Mouse (Mus musculus): Measurements from ENCODE around the gene Tigar. TPM values are rescaled to one million over a fixed set of nuclear protein-coding genes. Genes with fewer than 3 reads are reported as not detected.
A peak's percentile ranks its signal among the peaks of the same experiment; 100 is the strongest.

Tigar gene
- polyA plus RNA-seq, 1 experiment from 2014 or later, result 8.3 TPM

- Histone ChIP-seq H3K27ac (peak overlapping the region; percentile 66; the same call in 1 of the 2 replicates), H3K4me3 (peak overlapping the region; percentile 60), H3K36me3 (no peaks in the 10 kb centered on the region), H3K27me3 (peaks cover 49% of the 10 kb centered on the region), H3K4me1 (peaks cover 49% of the 10 kb centered on the region), H3K4me2 (replicated peaks) (peak overlapping the region; percentile 89), H3K9ac (peak overlapping the region; percentile 79), H3K9me3 (replicated peaks) (no peaks in the 10 kb centered on the region)
- ATAC-seq (ENCODE audit: low FRiP score), result 0 out of 2 replicates have a peak, but pooled peaks have one; percentile 4
- under 1% methylated on average over 30 of the region's 30 CpGs for WGBS
Observed at GRCm38 (mm10) chr6:127149303-127149943, 40.1 kb upstream of the Tigar start.

- Histone ChIP-seq H3K36me3 (no peaks in the 10 kb centered on the region), H3K9ac (peak overlapping the region; percentile 79), H3K27ac (no peak overlapping the region), H3K27me3 (peaks cover 42% of the 10 kb centered on the region), H3K4me3 (peak overlapping the region; percentile 60), H3K4me1 (peaks cover 47% of the 10 kb centered on the region), H3K9me3 (replicated peaks) (no peaks in the 10 kb centered on the region), H3K4me2 (replicated peaks) (peak overlapping the region; percentile 89)
- no peak for ATAC-seq (ENCODE audit: low FRiP score)
- WGBS, result 2% methylated on average over 20 of the region's 20 CpGs
Observed at GRCm38 (mm10) chr6:127148526-127149302, 39.4 kb upstream of the Tigar start.

GRCm38 (mm10) chr6:127147665-127148064 is 38.3 kb upstream of the Tigar start:
- Histone ChIP-seq H3K9me3 (replicated peaks) (no peaks in the 10 kb centered on the region), H3K4me2 (replicated peaks) (peak overlapping the region; percentile 89; the same call in 1 of the 2 replicates), H3K27me3 (peaks cover 32% of the 10 kb centered on the region), H3K9ac (no peak overlapping the region), H3K27ac (no peak overlapping the region), H3K4me3 (no peak overlapping the region), H3K36me3 (no peaks in the 10 kb centered on the region), H3K4me1 (peaks cover 37% of the 10 kb centered on the region)
- WGBS, result 0% methylated on average over 4 of the region's 4 CpGs
- ATAC-seq (ENCODE audit: low FRiP score), result peak; percentile 21; the same call in 1 of the 2 replicates

- Histone ChIP-seq H3K4me1 (peaks cover 29% of the 10 kb centered on the region), H3K27me3 (peaks cover 19% of the 10 kb centered on the region)
Observed at GRCm38 (mm10) chr6:127146322-127146947, 37.1 kb upstream of the Tigar start.

GRCm38 (mm10) chr6:127145464-127146190 is 36.3 kb upstream of the Tigar start:
- Histone ChIP-seq H3K4me3 (no peak overlapping the region), H3K27ac (no peak overlapping the region), H3K9me3 (replicated peaks) (no peaks in the 10 kb centered on the region), H3K4me1 (peaks cover 21% of the 10 kb centered on the region), H3K4me2 (replicated peaks) (no peak overlapping the region), H3K9ac (0 out of 2 replicates have a peak overlapping the region, but pooled peaks have one; percentile 23), H3K36me3 (peaks cover 2% of the 10 kb centered on the region; the same call in 1 of the 2 replicates), H3K27me3 (peaks cover 13% of the 10 kb centered on the region)
- WGBS, result 82% methylated on average over 20 of the region's 20 CpGs
- ATAC-seq (ENCODE audit: low FRiP score), result no peak

More at GRCm38 (mm10) chr6:127146322-127146947, 37.1 kb upstream of the Tigar start:
- Histone ChIP-seq H3K36me3 (no peaks in the 10 kb centered on the region), H3K9ac (0 out of 2 replicates have a peak overlapping the region, but pooled peaks have one; percentile 23), H3K4me3 (no peak overlapping the region), H3K4me2 (replicated peaks) (no peak overlapping the region), H3K27ac (no peak overlapping the region), H3K9me3 (replicated peaks) (no peaks in the 10 kb centered on the region)
- ATAC-seq (ENCODE audit: low FRiP score), result no peak
- WGBS, result 90% methylated on average over 3 of the region's 3 CpGs

GRCm38 (mm10) chr6:127143576-127144288 is 34.4 kb upstream of the Tigar start:
- no peaks in the 10 kb centered on the region for H3K9me3 ChIP-seq (replicated peaks)
- no peak overlapping the region for H3K4me2 ChIP-seq (replicated peaks)
- peaks cover 8% of the 10 kb centered on the region; the same call in 1 of the 2 replicates for H3K36me3 ChIP-seq
- ATAC-seq (ENCODE audit: low FRiP score), result no peak
- no peak overlapping the region for H3K27ac ChIP-seq
- WGBS, result 82% methylated on average over 7 of the region's 7 CpGs
- no peaks in the 10 kb centered on the region for H3K27me3 ChIP-seq
- H3K9ac ChIP-seq, result no peak overlapping the region
- no peak overlapping the region for H3K4me3 ChIP-seq
- H3K4me1 ChIP-seq, result peaks cover 8% of the 10 kb centered on the region

GRCm38 (mm10) chr6:127143124-127143520 is 33.8 kb upstream of the Tigar start:
- Histone ChIP-seq H3K36me3 (peaks cover 9% of the 10 kb centered on the region), H3K27ac (no peak overlapping the region), H3K4me2 (replicated peaks) (no peak overlapping the region), H3K4me1 (peaks cover 8% of the 10 kb centered on the region), H3K9me3 (replicated peaks) (no peaks in the 10 kb centered on the region), H3K4me3 (no peak overlapping the region), H3K27me3 (no peaks in the 10 kb centered on the region), H3K9ac (no peak overlapping the region)
- ATAC-seq (ENCODE audit: low FRiP score), result no peak
- WGBS, result 80% methylated on average over 10 of the region's 10 CpGs

GRCm38 (mm10) chr6:127142154-127143123 is 33.1 kb upstream of the Tigar start:
- peaks cover 8% of the 10 kb centered on the region; the same call in 1 of the 2 replicates for H3K4me1 ChIP-seq
- peak overlapping the region; percentile 19; the same call in 1 of the 2 replicates for H3K4me2 ChIP-seq (replicated peaks)
- H3K9ac ChIP-seq, result no peak overlapping the region
- no peaks in the 10 kb centered on the region for H3K27me3 ChIP-seq
- H3K4me3 ChIP-seq, result no peak overlapping the region
- ATAC-seq (ENCODE audit: low FRiP score), result peak; percentile 30; the same call in 1 of the 2 replicates
- H3K36me3 ChIP-seq, result peaks cover 12% of the 10 kb centered on the region
- no peak overlapping the region for H3K27ac ChIP-seq
- H3K9me3 ChIP-seq (replicated peaks), result no peaks in the 10 kb centered on the region
- WGBS, result 33% methylated on average over 9 of the region's 10 CpGs

- no peak overlapping the region for H3K4me3 ChIP-seq
- no peak overlapping the region for H3K9ac ChIP-seq
- no peak overlapping the region for H3K4me2 ChIP-seq (replicated peaks)
- H3K27me3 ChIP-seq, result no peaks in the 10 kb centered on the region
- peaks cover 11% of the 10 kb centered on the region; the same call in 1 of the 2 replicates for H3K4me1 ChIP-seq
- no peaks in the 10 kb centered on the region for H3K9me3 ChIP-seq (replicated peaks)
- ATAC-seq (ENCODE audit: low FRiP score), result no peak
- peaks cover 21% of the 10 kb centered on the region for H3K36me3 ChIP-seq
- no peak overlapping the region for H3K27ac ChIP-seq
- WGBS, result 91% methylated on average over 11 of the region's 11 CpGs
Observed at GRCm38 (mm10) chr6:127138962-127139361, 29.6 kb upstream of the Tigar start.

- Histone ChIP-seq H3K9me3 (replicated peaks) (no peaks in the 10 kb centered on the region), H3K4me1 (peaks cover 6% of the 10 kb centered on the region; the same call in 1 of the 2 replicates), H3K27ac (no peak overlapping the region; the same call in 1 of the 2 replicates), H3K4me3 (no peak overlapping the region), H3K36me3 (peaks cover 19% of the 10 kb centered on the region), H3K27me3 (no peaks in the 10 kb centered on the region), H3K4me2 (replicated peaks) (peak overlapping the region; percentile 34), H3K9ac (no peak overlapping the region)
- 32% methylated on average over 16 of the region's 16 CpGs for WGBS
- peak; percentile 91 for ATAC-seq (ENCODE audit: low FRiP score)
Observed at GRCm38 (mm10) chr6:127133433-127134245, 24.3 kb upstream of the Tigar start.

Measured in hindbrain, embryonic 12.5 days (tissue).